Mouse (Mus musculus): Measurements from ENCODE around the gene 2700081O15Rik.
A peak's percentile ranks its signal among the peaks of the same experiment; 100 is the strongest.
"Not testable (repeated sequence)": the region's sequence is repeated elsewhere in the genome, so short reads cannot be mapped to it uniquely, and the experiment has no call there.

2700081O15Rik gene

GRCm38 (mm10) chr19:7416834-7417735 is at the start of gene 2700081O15Rik:
TSS of gene 2700081O15Rik (plus strand) at chr19:7417625.
- peak; percentile 59 to 63 for DNase-seq (ENCODE audit: low spot score in 2 of 2)

GRCm38 (mm10) chr19:7369469-7369868 is 48.0 kb upstream of the 2700081O15Rik start:
- DNase-seq (ENCODE audit: low spot score in 2 of 2) = not testable (repeated sequence)

GRCm38 (mm10) chr19:7374491-7374890 is 42.9 kb upstream of the 2700081O15Rik start:
- DNase-seq (ENCODE audit: low spot score in 2 of 2) = no peak

GRCm38 (mm10) chr19:7377639-7378038 is 39.8 kb upstream of the 2700081O15Rik start:
- DNase-seq (ENCODE audit: low spot score in 2 of 2) = no peak

GRCm38 (mm10) chr19:7381906-7382247 is 35.5 kb upstream of the 2700081O15Rik start:
- no peak for DNase-seq (ENCODE audit: low spot score in 2 of 2)

GRCm38 (mm10) chr19:7382248-7382902 is 35.0 kb upstream of the 2700081O15Rik start:
- peak; percentile 17 to 35 for DNase-seq (ENCODE audit: low spot score in 2 of 2)

- peak; percentile 94 to 96 for DNase-seq (ENCODE audit: low spot score in 2 of 2)
Measured at GRCm38 (mm10) chr19:7382903-7383865, 34.2 kb upstream of the 2700081O15Rik start, which contains the start of gene Spindoc. TSS of gene Spindoc (minus strand) at chr19:7382994.

- DNase-seq (ENCODE audit: low spot score in 2 of 2) = no peak
Measured at GRCm38 (mm10) chr19:7386042-7386441, 31.4 kb upstream of the 2700081O15Rik start.

- DNase-seq (ENCODE audit: low spot score in 2 of 2) = no peak
Measured at GRCm38 (mm10) chr19:7388488-7388887, 28.9 kb upstream of the 2700081O15Rik start.

GRCm38 (mm10) chr19:7396867-7397826 is 20.3 kb upstream of the 2700081O15Rik start:
- not testable (repeated sequence) for DNase-seq (ENCODE audit: low spot score in 2 of 2)

- not testable (repeated sequence) for DNase-seq (ENCODE audit: low spot score in 2 of 2)
Measured at GRCm38 (mm10) chr19:7398898-7399297, 18.5 kb upstream of the 2700081O15Rik start.

GRCm38 (mm10) chr19:7400635-7401034 is 16.8 kb upstream of the 2700081O15Rik start:
- no peak for DNase-seq (ENCODE audit: low spot score in 2 of 2)

GRCm38 (mm10) chr19:7404623-7405229 is 12.7 kb upstream of the 2700081O15Rik start:
- no peak for DNase-seq (ENCODE audit: low spot score in 2 of 2)

GRCm38 (mm10) chr19:7412361-7412760 is 5.1 kb upstream of the 2700081O15Rik start:
- no peak for DNase-seq (ENCODE audit: low spot score in 2 of 2)

GRCm38 (mm10) chr19:7415916-7416833 is 1.2 kb upstream of the 2700081O15Rik start:
- DNase-seq (ENCODE audit: low spot score in 2 of 2) = no peak

GRCm38 (mm10) chr19:7417911-7418849 is 755 bp downstream of the 2700081O15Rik start:
- DNase-seq (ENCODE audit: low spot score in 2 of 2) = peak; percentile 61 to 69

- DNase-seq (ENCODE audit: low spot score in 2 of 2) = no peak
Measured at GRCm38 (mm10) chr19:7419134-7419533, 1.7 kb downstream of the 2700081O15Rik start.

- no peak for DNase-seq (ENCODE audit: low spot score in 2 of 2)
Measured at GRCm38 (mm10) chr19:7420108-7420507, 2.7 kb downstream of the 2700081O15Rik start.

Measured in spleen, postnatal 36 days (tissue).